Mouse (Mus musculus) kidney, postnatal 14 days (tissue): ENCODE measurements at regions not wholly inside any gene's neighbourhood (a gene's known extent, or its start where the extent isn't known, plus 50 kb on each side); places are given as distances from the start of the nearest gene placed in this dataset.
"Not testable (repeated sequence)": the region's sequence is repeated elsewhere in the genome, so short reads cannot be mapped to it uniquely, and the experiment has no call there.

Experiments used
- DNase-seq: peaks from one replicate; pipeline ENCODE4 v3.0.0; 2022; ENCODE audit warnings: mixed read lengths

GRCm38 (mm10) chr4:7391596-7391995 is 847.2 kb downstream of the Car8 start:
- peak; percentile 26 for DNase-seq

GRCm38 (mm10) chr4:7385069-7385468 is 853.8 kb downstream of the Car8 start:
- DNase-seq: no peak

- no peak for DNase-seq
Measured at GRCm38 (mm10) chr4:7379996-7380395, 858.8 kb downstream of the Car8 start.

- DNase-seq: no peak
Measured at GRCm38 (mm10) chr4:7364238-7365040, 874.4 kb downstream of the Car8 start.

GRCm38 (mm10) chr4:7363508-7363907 is 875.3 kb downstream of the Car8 start:
- no peak for DNase-seq

- no peak for DNase-seq
Measured at GRCm38 (mm10) chr4:7356202-7356601, 882.6 kb downstream of the Car8 start.

- DNase-seq: no peak
Measured at GRCm38 (mm10) chr4:7347317-7347716, 891.5 kb downstream of the Car8 start.

GRCm38 (mm10) chr4:7341159-7341558 is 897.7 kb downstream of the Car8 start:
- no peak for DNase-seq

GRCm38 (mm10) chr4:7314261-7314660 is 924.6 kb downstream of the Car8 start:
- DNase-seq: no peak

- no peak for DNase-seq
Measured at GRCm38 (mm10) chr4:7313219-7313618, 925.6 kb downstream of the Car8 start.

- no peak for DNase-seq
Measured at GRCm38 (mm10) chr4:7312160-7312559, 926.7 kb downstream of the Car8 start.

- DNase-seq: no peak
Measured at GRCm38 (mm10) chr4:7269047-7269446, 969.8 kb downstream of the Car8 start.

GRCm38 (mm10) chr4:7256486-7256885 is 982.4 kb downstream of the Car8 start:
- no peak for DNase-seq

- no peak for DNase-seq
Measured at GRCm38 (mm10) chr4:7253616-7254015, 985.2 kb downstream of the Car8 start.

GRCm38 (mm10) chr4:7251641-7252040 is 987.2 kb downstream of the Car8 start:
- DNase-seq: no peak

GRCm38 (mm10) chr4:7247816-7248215 is 991.0 kb downstream of the Car8 start:
- no peak for DNase-seq

GRCm38 (mm10) chr4:7247244-7247643 is 991.6 kb downstream of the Car8 start:
- DNase-seq: no peak

GRCm38 (mm10) chr4:7246828-7247227 is 992.0 kb downstream of the Car8 start:
- no peak for DNase-seq

GRCm38 (mm10) chr4:7245653-7246052 is 993.2 kb downstream of the Car8 start:
- DNase-seq: no peak

GRCm38 (mm10) chr4:7237848-7238247 is 1001.0 kb downstream of the Car8 start:
- DNase-seq: no peak

- DNase-seq: not testable (repeated sequence)
Measured at GRCm38 (mm10) chr4:7234537-7234936, 1004.3 kb downstream of the Car8 start.

- no peak for DNase-seq
Measured at GRCm38 (mm10) chr4:7228980-7229379, 1009.9 kb downstream of the Car8 start.

- no peak for DNase-seq
Measured at GRCm38 (mm10) chr4:7222922-7223321, 1015.9 kb downstream of the Car8 start.

- DNase-seq: no peak
Measured at GRCm38 (mm10) chr4:7220426-7220825, 1018.4 kb downstream of the Car8 start.
